Mouse (Mus musculus) forelimb bud, embryonic 11.5 days (tissue): ENCODE measurements around the gene Ltbr.
"Not testable (repeated sequence)": the region's sequence is repeated elsewhere in the genome, so short reads cannot be mapped to it uniquely, and the experiment has no call there.

ENCODE experiments used
- DNase-seq: peaks from one replicate; pipeline ENCODE4 v3.0.0-alpha.2; 2012; ENCODE audit warnings: low read depth, low spot score

Ltbr gene

GRCm38 (mm10) chr6:125272228-125272785, 41.4 kb downstream of the Ltbr start:
- DNase-seq: no peak

GRCm38 (mm10) chr6:125271455-125272227, 42.0 kb downstream of the Ltbr start:
- peak; percentile 84 for DNase-seq

GRCm38 (mm10) chr6:125268799-125269198, 44.9 kb downstream of the Ltbr start:
- DNase-seq: no peak

- DNase-seq: no peak
Observed at GRCm38 (mm10) chr6:125267469-125267868, 46.2 kb downstream of the Ltbr start.

- not testable (repeated sequence) for DNase-seq
Observed at GRCm38 (mm10) chr6:125266600-125266999, 47.1 kb downstream of the Ltbr start.

- DNase-seq: no peak
Observed at GRCm38 (mm10) chr6:125266091-125266490, 47.6 kb downstream of the Ltbr start.

GRCm38 (mm10) chr6:125265239-125265638, 48.4 kb downstream of the Ltbr start:
- DNase-seq: no peak

- no peak for DNase-seq
Observed at GRCm38 (mm10) chr6:125264219-125264618, 49.5 kb downstream of the Ltbr start.

- DNase-seq: no peak
Observed at GRCm38 (mm10) chr6:125260006-125260555, 53.6 kb downstream of the Ltbr start.
